In genomic region chr9:113971615-113972014, GRCm38 (mm10) we compare ENCODE assay signal across 29 mouse cellular contexts. TPM values are rescaled to one million over a fixed set of nuclear protein-coding genes. Genes with fewer than 3 reads are reported as not detected.
DNase-seq lines count a peak whose midpoint lies in the region; ATAC-seq and TF ChIP-seq lines count a peak whose summit lies in the region.
"Had no signal": no experiment of that assay in that cellular context is flagged by ENCODE, and none has a peak within 500 bp of the region (broad histone marks: within the 10 kb centered on the region; RNA-seq: fewer than 3 reads in every experiment).

No protein-coding gene starts in this region.

- H3K4me3 ChIP-seq in hindbrain, postnatal 0 days (ENCODE audit: low read length) = no peak overlapping the region
- H3K4me3 ChIP-seq in hindbrain, embryonic 16.5 days (ENCODE audit: low read length) = no peak overlapping the region
- peak overlapping the region; percentile 54 for H3K4me3 ChIP-seq in megakaryocyte, embryonic 14.5 days (replicated peaks)
- H3K4me3 ChIP-seq: embryonic facial prominence, embryonic 13.5 days; forebrain, embryonic 12.5 days; heart, adult 2 months; hindbrain, embryonic 10.5 days; hindbrain, embryonic 15.5 days; limb, embryonic 12.5 days had no signal

- no peak overlapping the region for H3K9ac ChIP-seq in hindbrain, postnatal 0 days (replicated peaks; ENCODE audit: low read length)
- H3K9ac ChIP-seq in hindbrain, embryonic 16.5 days (ENCODE audit: low read depth, low read length) = no peak overlapping the region
- H3K9ac ChIP-seq: embryonic facial prominence, embryonic 13.5 days; forebrain, embryonic 12.5 days; forebrain, postnatal 0 days; hindbrain, embryonic 15.5 days; limb, embryonic 12.5 days had no signal

- 0 out of 2 replicates have a peak, but pooled peaks have one; percentile 49 for ATAC-seq in hindbrain, postnatal 0 days
- no peak for ATAC-seq in hindbrain, embryonic 16.5 days
- ATAC-seq in megakaryocyte, adult 5-6 weeks (ENCODE audit: poor library complexity, severe bottlenecking) = no peak
- ATAC-seq: forebrain, postnatal 0 days; intestine, postnatal 0 days; lung, postnatal 0 days had no signal

- H3K4me2 ChIP-seq in hindbrain, postnatal 0 days (ENCODE audit: low read depth, low read length) = no peak overlapping the region
- no peak overlapping the region for H3K4me2 ChIP-seq in hindbrain, embryonic 16.5 days (ENCODE audit: low read length)
- H3K4me2 ChIP-seq: embryonic facial prominence, embryonic 13.5 days; forebrain, embryonic 12.5 days; hindbrain, embryonic 15.5 days; limb, embryonic 12.5 days had no signal

- TF ChIP-seq CTCF in hindbrain, postnatal 0 days (IDR thresholded peaks at IDR 0.05; ENCODE audit: low read depth) = no peak
- no peak for TF ChIP-seq CTCF in brain, embryonic 14.5 days (IDR thresholded peaks at IDR 0.05; ENCODE audit: borderline replicate concordance, extremely low read depth, insufficient read depth, insufficient read length)

- H3K9me3 ChIP-seq in hindbrain, postnatal 0 days (ENCODE audit: low read length) = no peaks in the 10 kb centered on the region
- no peaks in the 10 kb centered on the region for H3K9me3 ChIP-seq in hindbrain, embryonic 16.5 days (ENCODE audit: control insufficient read depth, low read length)
- H3K9me3 ChIP-seq in megakaryocyte, embryonic 14.5 days = peaks cover 4% of the 10 kb centered on the region; the same call in 1 of the 2 replicates
- H3K9me3 ChIP-seq: embryonic facial prominence, embryonic 13.5 days; forebrain, embryonic 12.5 days; G1E; hindbrain, embryonic 10.5 days; hindbrain, embryonic 15.5 days; limb, embryonic 12.5 days had no signal

- peaks cover 79% of the 10 kb centered on the region for H3K36me3 ChIP-seq in hindbrain, postnatal 0 days (ENCODE audit: insufficient read depth, low read length)
- peaks cover 38% of the 10 kb centered on the region for H3K36me3 ChIP-seq in hindbrain, embryonic 16.5 days (ENCODE audit: control insufficient read depth, insufficient read depth, low read length)
- H3K36me3 ChIP-seq in megakaryocyte, embryonic 14.5 days (replicated peaks; ENCODE audit: low read length) = peaks cover 97% of the 10 kb centered on the region

- H3K27ac ChIP-seq in hindbrain, postnatal 0 days = no peak overlapping the region
- H3K27ac ChIP-seq in hindbrain, embryonic 16.5 days (ENCODE audit: low read depth, low read length) = no peak overlapping the region
- H3K27ac ChIP-seq: embryonic facial prominence, embryonic 13.5 days; forebrain, embryonic 12.5 days; heart, adult 2 months; hindbrain, embryonic 10.5 days; hindbrain, embryonic 15.5 days; limb, embryonic 12.5 days had no signal

- 82% methylated on average over 8 of the region's 8 CpGs for WGBS in hindbrain, postnatal 0 days
- 83% methylated on average over 8 of the region's 8 CpGs for WGBS in hindbrain, embryonic 16.5 days

- no peaks in the 10 kb centered on the region for H3K27me3 ChIP-seq in hindbrain, postnatal 0 days (ENCODE audit: insufficient read depth, low read length)
- no peaks in the 10 kb centered on the region for H3K27me3 ChIP-seq in hindbrain, embryonic 16.5 days (replicated peaks; ENCODE audit: control insufficient read depth, insufficient read depth, low read length)
- no peaks in the 10 kb centered on the region for H3K27me3 ChIP-seq in megakaryocyte, embryonic 14.5 days (replicated peaks)
- H3K27me3 ChIP-seq: embryonic facial prominence, embryonic 13.5 days; forebrain, embryonic 12.5 days; hindbrain, embryonic 15.5 days; limb, embryonic 12.5 days had no signal

- TF ChIP-seq POLR2A in brain, embryonic 14.5 days (IDR thresholded peaks at IDR 0.05; ENCODE audit: borderline replicate concordance, extremely low read depth, insufficient read depth, insufficient read length, poor library complexity, severe bottlenecking) = no peak

- no peak for DNase-seq in hindbrain, postnatal 0 days (ENCODE audit: low spot score)
- DNase-seq in brain, embryonic 14.5 days (ENCODE audit: low read depth) = peak; percentile 17
- DNase-seq in cerebellum, adult 11-12 months = no peak
- no peak for DNase-seq in ovary, postnatal 10 days (ENCODE audit: low spot score)
- DNase-seq: adrenal gland, postnatal 14 days; B cell, adult 2 months; cerebellum, adult 2 months; cerebellum, postnatal 36 days; forebrain, postnatal 0 days; heart, adult 2 months; heart, postnatal 14 days; kidney, postnatal 25 days; lung, adult 18-20 months; lung, postnatal 4 days; midbrain, embryonic 14.5 days; right cerebral cortex, adult 18-20 months; spleen, adult 18-20 months; thymus, postnatal 14 days had no signal

- no peaks in the 10 kb centered on the region for H3K4me1 ChIP-seq in hindbrain, postnatal 0 days (ENCODE audit: insufficient read depth, low read length)
- no peaks in the 10 kb centered on the region for H3K4me1 ChIP-seq in hindbrain, embryonic 16.5 days (ENCODE audit: control insufficient read depth, insufficient read depth, low read depth, low read length)
- peaks cover 57% of the 10 kb centered on the region for H3K4me1 ChIP-seq in megakaryocyte, embryonic 14.5 days
- H3K4me1 ChIP-seq: embryonic facial prominence, embryonic 13.5 days; forebrain, embryonic 12.5 days; hindbrain, embryonic 10.5 days; hindbrain, embryonic 15.5 days; limb, embryonic 12.5 days had no signal

RNA-seq across cellular contexts. Expression of gene Ubp1, which starts 40.9 kb away (rescaled TPM):
- 50.5 and 59.3 TPM in 2 replicates for total RNA-seq in hindbrain, postnatal 0 days (2014; rRNA removed)
- polyA plus RNA-seq in hindbrain, postnatal 0 days (2015; fragmentation: Nextera tagmentation; extraction: Ambion mirVana) = 19.8 and 21.1 TPM in 2 replicates
- polyA plus RNA-seq in hindbrain, embryonic 16.5 days (2015; fragmentation: Nextera tagmentation; extraction: Ambion mirVana) = 21.3 and 26.8 TPM in 2 replicates
- 10.6 and 19.9 TPM in 2 replicates for polyA plus RNA-seq in megakaryocyte, embryonic 14.5 days (2012; ENCODE audit: insufficient read depth, low replicate concordance)
- 59.3 and 63.4 TPM in 2 replicates for total RNA-seq in megakaryocyte, adult 5-6 weeks (2015)
- 65.0 and 70.5 TPM in 2 replicates for total RNA-seq in megakaryocyte, adult 5-6 weeks (2017)
- 134 and 165 TPM in 2 replicates for polyA plus RNA-seq in brain, embryonic 14.5 days (2012; rRNA removed)
